ENCODE assay signal across 8 mouse cellular contexts in genomic region chr1:121180273-121181030, GRCm38 (mm10).
DNase-seq lines count a peak whose midpoint lies in the region; ATAC-seq lines count a peak whose summit lies in the region.

No protein-coding gene starts in this region.

- DNase-seq in adipocyte (ENCODE audit: low spot score): peak; percentile 87
- DNase-seq in cerebellum, adult 9-11 months: peak; percentile 67
- DNase-seq in frontal cortex, postnatal 10 days (ENCODE audit: low spot score in 2 of 2): peak; percentile 44 to 73
- DNase-seq in induced T-regulatory cell, adult 2 months (ENCODE audit: low read depth): peak; percentile 27
- peak; percentile 83 to 84 for DNase-seq in left cerebral cortex, adult 18-20 months (ENCODE audit: low spot score in 2 of 2)
- DNase-seq in midbrain, embryonic 10.5 days (ENCODE audit: low spot score): peak; percentile 84
- peak; percentile 80 for DNase-seq in right cerebral cortex, postnatal 4 days

- H3K4me1 ChIP-seq in midbrain, embryonic 10.5 days: peaks cover 28% of the 10 kb centered on the region

- ATAC-seq in erythroblast, adult 5-6 weeks (replicated peaks; ENCODE audit: low FRiP score, poor library complexity, severe bottlenecking): no peak

- H3K27me3 ChIP-seq in midbrain, embryonic 10.5 days (ENCODE audit: low read depth, poor library complexity, severe bottlenecking): peaks cover 71% of the 10 kb centered on the region

- H3K9me3 ChIP-seq in midbrain, embryonic 10.5 days (replicated peaks): no peaks in the 10 kb centered on the region

- peak overlapping the region; percentile 60 for H3K27ac ChIP-seq in midbrain, embryonic 10.5 days (replicated peaks)

- WGBS in midbrain, embryonic 10.5 days: 23% methylated on average over 20 of the region's 20 CpGs

- H3K36me3 ChIP-seq in midbrain, embryonic 10.5 days: no peaks in the 10 kb centered on the region

- peak overlapping the region; percentile 30 for H3K4me3 ChIP-seq in midbrain, embryonic 10.5 days

Comparison
In these comparisons a context has a peak if more than half of its experiments do, and no peak if none do; other contexts are left out.
1. DNase-seq: peak in every context shown above with its lines; median percentile 87 in adipocyte; 84 in midbrain, embryonic 10.5 days; 84 in left cerebral cortex, adult 18-20 months; 80 in right cerebral cortex, postnatal 4 days; 67 in cerebellum, adult 9-11 months; 58 in frontal cortex, postnatal 10 days; 27 in induced T-regulatory cell, adult 2 months.